In the genomic region with DNA sequence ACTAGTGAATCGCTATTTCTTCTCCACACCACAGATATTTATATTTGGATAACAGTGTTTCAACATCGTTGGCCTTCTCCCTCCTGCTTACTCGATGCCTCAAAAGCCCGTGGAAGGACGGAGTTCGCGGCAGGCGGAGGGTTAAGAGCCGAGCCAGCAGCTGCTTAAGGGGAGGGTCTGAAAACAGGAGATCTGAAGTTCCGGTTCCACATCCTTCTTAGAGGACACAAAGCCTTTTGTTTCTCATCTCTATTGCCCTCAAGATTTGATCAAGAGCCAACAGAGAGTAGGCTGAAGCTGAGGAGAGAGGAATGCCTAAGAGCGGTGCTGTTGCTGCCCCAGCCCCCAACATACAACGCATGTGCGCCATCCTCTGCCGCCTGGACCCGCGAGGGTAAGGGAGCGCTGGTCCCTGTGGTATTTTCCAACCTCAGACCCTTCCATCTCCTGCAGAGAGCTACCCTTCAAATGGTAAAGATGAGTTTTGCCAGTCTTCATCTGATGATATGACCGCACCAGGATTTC, we compare ENCODE assay signal across 8 mouse cellular contexts. TPM values are rescaled to one million over a fixed set of nuclear protein-coding genes. Genes with fewer than 3 reads are reported as not detected.
DNase-seq lines count a peak whose midpoint lies in the region; ATAC-seq and TF ChIP-seq lines count a peak whose summit lies in the region.

No protein-coding gene starts in this region.

- peak overlapping the region; percentile 19 for H3K4me2 ChIP-seq in forebrain, embryonic 11.5 days (ENCODE audit: low read depth, low read length, severe bottlenecking)

- H3K4me3 ChIP-seq in liver, adult 2 months (ENCODE audit: insufficient read depth, low read depth, low read length), result peak overlapping the region; percentile 28; the same call in 1 of the 2 replicates
- H3K4me3 ChIP-seq in forebrain, embryonic 11.5 days (ENCODE audit: low read depth, low read length), result 0 out of 2 replicates have a peak overlapping the region, but pooled peaks have one; percentile 9
- peak overlapping the region; percentile 24 for H3K4me3 ChIP-seq in limb, embryonic 10.5 days

- TF ChIP-seq CTCF in liver, adult 2 months (IDR thresholded peaks at IDR 0.05; ENCODE audit: low read depth, low read length), result no peak

- DNase-seq in liver, adult 2 months (ENCODE audit: extremely low read depth, low read depth, low spot score), result peak; percentile 53
- DNase-seq in liver (no peak), adipocyte (ENCODE audit: low spot score) (no peak)
- no peak for DNase-seq in forebrain, embryonic 11.5 days (ENCODE audit: low spot score)
- no peak for DNase-seq in limb, embryonic 10.5 days (ENCODE audit: low spot score)
- peak; percentile 35 for DNase-seq in splenic B cell, adult 2 months (ENCODE audit: low read depth, low spot score)
- DNase-seq in cerebellum, postnatal 14 days, result no peak
- no peak for DNase-seq in urinary bladder, postnatal 10 days (ENCODE audit: low spot score)

- H3K27me3 ChIP-seq in liver, adult 2 months (ENCODE audit: control insufficient read depth, insufficient read depth, low read length), result no peaks in the 10 kb centered on the region
- no peaks in the 10 kb centered on the region for H3K27me3 ChIP-seq in forebrain, embryonic 11.5 days (ENCODE audit: control insufficient read depth, insufficient read depth, low read length)
- no peaks in the 10 kb centered on the region for H3K27me3 ChIP-seq in limb, embryonic 10.5 days (ENCODE audit: low read depth, poor library complexity, severe bottlenecking)
- no peaks in the 10 kb centered on the region for H3K27me3 ChIP-seq in splenic B cell, adult 2 months (ENCODE audit: control insufficient read depth, insufficient read depth, low read length, poor library complexity, severe bottlenecking)

- 15% methylated on average over 18 of the region's 18 CpGs for WGBS in liver, adult 2 months
- 32% methylated on average over 18 of the region's 18 CpGs for WGBS in forebrain, embryonic 11.5 days
- WGBS in limb, embryonic 10.5 days, result 43% methylated on average over 18 of the region's 18 CpGs

- H3K36me3 ChIP-seq in liver, adult 2 months (ENCODE audit: control insufficient read depth, insufficient read depth, low read length), result no peaks in the 10 kb centered on the region
- no peaks in the 10 kb centered on the region for H3K36me3 ChIP-seq in forebrain, embryonic 11.5 days (ENCODE audit: control insufficient read depth, insufficient read depth, low read length)
- no peaks in the 10 kb centered on the region for H3K36me3 ChIP-seq in limb, embryonic 10.5 days
- H3K36me3 ChIP-seq in splenic B cell, adult 2 months (ENCODE audit: control insufficient read depth, insufficient read depth, low read length, poor library complexity, severe bottlenecking), result no peaks in the 10 kb centered on the region

- no peak for ATAC-seq in forebrain, embryonic 11.5 days (replicated peaks; ENCODE audit: low FRiP score)

- H3K9me3 ChIP-seq in forebrain, embryonic 11.5 days (ENCODE audit: control insufficient read depth, low read length), result no peaks in the 10 kb centered on the region
- H3K9me3 ChIP-seq in limb, embryonic 10.5 days (replicated peaks), result no peaks in the 10 kb centered on the region

- H3K9ac ChIP-seq in liver, adult 2 months (ENCODE audit: low read depth, low read length), result no peak overlapping the region
- no peak overlapping the region; the same call in 1 of the 2 replicates for H3K9ac ChIP-seq in forebrain, embryonic 11.5 days (ENCODE audit: low read length)

- no peak overlapping the region for H3K27ac ChIP-seq in liver, adult 2 months (replicated peaks; ENCODE audit: insufficient read depth, low read depth, low read length)
- H3K27ac ChIP-seq in forebrain, embryonic 11.5 days (ENCODE audit: low read depth, low read length), result no peak overlapping the region
- peak overlapping the region; percentile 57 for H3K27ac ChIP-seq in limb, embryonic 10.5 days

- no peak for TF ChIP-seq POLR2A in liver, adult 2 months (IDR thresholded peaks at IDR 0.05; ENCODE audit: extremely low read depth, insufficient read depth, low read length)

- no peaks in the 10 kb centered on the region for H3K79me2 ChIP-seq in liver, adult 2 months (ENCODE audit: control insufficient read depth, insufficient read depth, low read length)

- H3K4me1 ChIP-seq in liver, adult 2 months (ENCODE audit: control insufficient read depth, insufficient read depth, low read length), result peaks cover 21% of the 10 kb centered on the region
- no peaks in the 10 kb centered on the region for H3K4me1 ChIP-seq in forebrain, embryonic 11.5 days (replicated peaks; ENCODE audit: control insufficient read depth, insufficient read depth, low read length)
- H3K4me1 ChIP-seq in limb, embryonic 10.5 days, result peaks cover 54% of the 10 kb centered on the region

RNA-seq across cellular contexts. Expression of a gene that starts 22.4 kb away (rescaled TPM):
- total RNA-seq in liver, adult 2 months (2014; rRNA removed), result 318 and 329 TPM in 2 replicates
- polyA plus RNA-seq in liver, adult 2 months (2012; rRNA removed), result 85.5 and 87.9 TPM in 2 replicates
- polyA plus RNA-seq in forebrain, embryonic 11.5 days (2014; fragmentation: Nextera tagmentation; extraction: Ambion mirVana), result 18.8 and 20.8 TPM in 2 replicates
- 22.7 and 25.3 TPM in 2 replicates for polyA plus RNA-seq in limb, embryonic 10.5 days (2016; fragmentation: Nextera tagmentation; extraction: Ambion mirVana)

Comparison
In these comparisons a context has a peak if more than half of its experiments do, and no peak if none do; other contexts are left out.
1. DNase-seq: peak in liver, adult 2 months (single experiment) and splenic B cell, adult 2 months (single experiment); none in liver (single experiment), forebrain, embryonic 11.5 days (single experiment), limb, embryonic 10.5 days (single experiment), adipocyte (single experiment), cerebellum, postnatal 14 days (0 of 2) and urinary bladder, postnatal 10 days (single experiment).
2. Peak in every context shown above with its lines, with median percentiles within 50 percentile points of each other: H3K4me3 ChIP-seq.